Mouse (Mus musculus): ENCODE data around the gene Gm28230. TPM values are rescaled to one million over a fixed set of nuclear protein-coding genes. Genes with fewer than 3 reads are reported as not detected.

Gene Gm28230
- total and polyA plus RNA-seq, 3 experiments: 0.04 to 0.14 TPM; not detected in 1

DNA sequence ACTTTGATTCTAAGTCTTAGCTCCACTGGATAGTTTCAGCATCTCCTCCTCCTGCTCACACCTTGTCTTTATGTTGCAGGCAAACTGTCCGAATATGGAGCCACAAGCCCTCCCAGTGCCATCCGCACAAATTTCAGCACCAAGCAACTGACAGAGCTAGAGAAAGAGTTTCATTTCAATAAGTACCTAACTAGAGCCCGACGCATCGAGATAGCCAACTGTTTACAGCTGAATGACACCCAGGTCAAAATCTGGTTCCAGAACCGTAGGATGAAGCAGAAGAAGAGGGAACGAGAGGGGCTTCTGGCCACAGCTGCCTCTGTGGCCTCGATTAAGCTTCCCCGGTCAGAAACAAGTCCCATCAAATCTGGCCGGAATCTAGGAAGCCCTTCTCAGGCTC is 37.4 kb downstream of the Gm28230 start:
- Histone ChIP-seq H3K36me3 (ENCODE audit: control insufficient read depth, insufficient read depth, low read length) (no peaks in the 10 kb centered on the region), H3K4me3 (no peak overlapping the region), H3K27me3 (ENCODE audit: control insufficient read depth, insufficient read depth, low read length) (peaks cover 20% of the 10 kb centered on the region), H3K27ac (no peak overlapping the region), H3K4me1 (ENCODE audit: control insufficient read depth, insufficient read depth, low read length) (no peaks in the 10 kb centered on the region; the same call in 1 of the 2 replicates), H3K9ac (ENCODE audit: low read depth, low read length) (no peak overlapping the region), H3K79me2 (replicated peaks; ENCODE audit: control insufficient read depth, insufficient read depth, low read length) (no peaks in the 10 kb centered on the region)
- 58% methylated on average over 10 of the region's 10 CpGs for WGBS
- DNase-seq: no peak
- intact Hi-C loops (cut with DNase I): no loop called here
- TF ChIP-seq CTCF (IDR thresholded peaks at IDR 0.05) (no peak), EP300 (IDR thresholded peaks at IDR 0.05; ENCODE audit: insufficient read depth, low read depth, low read length) (no peak), POLR2A (IDR thresholded peaks at IDR 0.05; ENCODE audit: insufficient read depth, low read depth, low read length) (no peak)

DNA sequence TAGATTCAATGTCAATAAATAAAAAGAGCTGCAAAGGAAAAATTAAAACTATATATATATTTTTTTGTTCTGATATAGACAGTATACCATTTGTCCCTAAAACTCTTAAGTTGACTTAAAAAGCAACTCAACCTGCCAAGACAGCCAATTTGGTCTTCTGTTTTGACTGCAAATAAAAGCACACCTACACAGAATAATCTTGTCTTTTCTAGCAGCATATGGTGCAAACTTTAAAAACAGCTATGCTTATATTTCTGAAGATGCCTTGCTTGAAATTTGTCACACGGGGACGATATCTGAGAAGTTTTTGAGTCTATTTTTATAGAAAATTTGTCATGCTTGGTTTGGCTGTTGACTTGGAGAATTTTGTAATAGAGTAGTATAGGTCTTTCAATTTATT is 47.8 kb downstream of the Gm28230 start:
- WGBS: 73% methylated on average over 2 of the region's 2 CpGs
- intact Hi-C loops (cut with DNase I): no loop called here
- Histone ChIP-seq H3K79me2 (replicated peaks; ENCODE audit: control insufficient read depth, insufficient read depth, low read length) (no peaks in the 10 kb centered on the region), H3K27me3 (ENCODE audit: control insufficient read depth, insufficient read depth, low read length) (peaks cover 2% of the 10 kb centered on the region; the same call in 1 of the 2 replicates), H3K9ac (ENCODE audit: low read depth, low read length) (no peak overlapping the region), H3K27ac (no peak overlapping the region), H3K4me1 (ENCODE audit: control insufficient read depth, insufficient read depth, low read length) (no peaks in the 10 kb centered on the region), H3K4me3 (no peak overlapping the region), H3K36me3 (ENCODE audit: control insufficient read depth, insufficient read depth, low read length) (no peaks in the 10 kb centered on the region)
- TF ChIP-seq EP300 (IDR thresholded peaks at IDR 0.05; ENCODE audit: insufficient read depth, low read depth, low read length) (no peak), POLR2A (IDR thresholded peaks at IDR 0.05; ENCODE audit: insufficient read depth, low read depth, low read length) (no peak), CTCF (IDR thresholded peaks at IDR 0.05) (no peak)
- DNase-seq: no peak

- H3K27ac ChIP-seq: no peak overlapping the region
- no peaks in the 10 kb centered on the region for H3K79me2 ChIP-seq (replicated peaks; ENCODE audit: control insufficient read depth, insufficient read depth, low read length)
- H3K27me3 ChIP-seq (ENCODE audit: control insufficient read depth, insufficient read depth, low read length): no peaks in the 10 kb centered on the region; the same call in 1 of the 2 replicates
- no peak overlapping the region for H3K9ac ChIP-seq (ENCODE audit: low read depth, low read length)
- WGBS: 67% methylated on average over 13 of the region's 13 CpGs
- intact Hi-C loops (cut with DNase I): no loop called here
- DNase-seq: no peak
- TF ChIP-seq EP300 (IDR thresholded peaks at IDR 0.05; ENCODE audit: insufficient read depth, low read depth, low read length): no peak
- no peak for TF ChIP-seq POLR2A (IDR thresholded peaks at IDR 0.05; ENCODE audit: insufficient read depth, low read depth, low read length)
- no peak for TF ChIP-seq CTCF (IDR thresholded peaks at IDR 0.05)
- no peaks in the 10 kb centered on the region for H3K4me1 ChIP-seq (ENCODE audit: control insufficient read depth, insufficient read depth, low read length)
- H3K36me3 ChIP-seq (ENCODE audit: control insufficient read depth, insufficient read depth, low read length): no peaks in the 10 kb centered on the region
- no peak overlapping the region for H3K4me3 ChIP-seq
Measured at GRCm38 (mm10) chr2:74777536-74778275, 51.2 kb downstream of the Gm28230 start.

- intact Hi-C loops (cut with DNase I): no loop called here
- H3K9ac ChIP-seq (ENCODE audit: low read depth, low read length): no peak overlapping the region
- DNase-seq: no peak
- H3K4me3 ChIP-seq: no peak overlapping the region
- WGBS: 56% methylated on average over 5 of the region's 5 CpGs
- TF ChIP-seq EP300 (IDR thresholded peaks at IDR 0.05; ENCODE audit: insufficient read depth, low read depth, low read length) (no peak), CTCF (IDR thresholded peaks at IDR 0.05) (no peak), POLR2A (IDR thresholded peaks at IDR 0.05; ENCODE audit: insufficient read depth, low read depth, low read length) (no peak)
- no peaks in the 10 kb centered on the region for H3K36me3 ChIP-seq (ENCODE audit: control insufficient read depth, insufficient read depth, low read length)
- H3K79me2 ChIP-seq (replicated peaks; ENCODE audit: control insufficient read depth, insufficient read depth, low read length): no peaks in the 10 kb centered on the region
- H3K27ac ChIP-seq: no peak overlapping the region
- H3K4me1 ChIP-seq (ENCODE audit: control insufficient read depth, insufficient read depth, low read length): no peaks in the 10 kb centered on the region
- no peaks in the 10 kb centered on the region; the same call in 1 of the 2 replicates for H3K27me3 ChIP-seq (ENCODE audit: control insufficient read depth, insufficient read depth, low read length)
Measured at GRCm38 (mm10) chr2:74781386-74781785, 54.9 kb downstream of the Gm28230 start.

DNA sequence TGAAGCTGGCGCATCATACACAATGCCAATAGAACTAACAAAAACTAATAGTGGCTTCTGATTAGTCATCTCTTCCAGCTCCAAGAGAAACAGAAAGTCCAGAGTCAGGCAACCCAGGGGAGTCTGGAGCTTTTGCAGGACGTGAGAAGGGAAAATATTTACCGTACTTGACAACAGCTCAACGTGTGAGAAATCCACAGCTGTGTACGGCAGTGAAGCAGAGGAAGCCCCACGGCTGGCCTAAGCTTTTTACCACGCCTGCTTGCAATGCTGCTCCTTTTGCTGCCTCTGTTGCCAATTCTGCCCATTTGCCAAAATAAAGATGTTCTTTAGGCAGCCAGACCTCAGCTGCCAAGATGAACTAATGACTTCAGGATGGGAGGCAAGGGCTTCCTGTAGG is 69.0 kb downstream of the Gm28230 start:
- Histone ChIP-seq H3K4me1 (ENCODE audit: control insufficient read depth, insufficient read depth, low read length) (no peaks in the 10 kb centered on the region; the same call in 1 of the 2 replicates), H3K27me3 (ENCODE audit: control insufficient read depth, insufficient read depth, low read length) (no peaks in the 10 kb centered on the region), H3K27ac (no peak overlapping the region), H3K36me3 (ENCODE audit: control insufficient read depth, insufficient read depth, low read length) (no peaks in the 10 kb centered on the region), H3K4me3 (no peak overlapping the region), H3K79me2 (replicated peaks; ENCODE audit: control insufficient read depth, insufficient read depth, low read length) (no peaks in the 10 kb centered on the region), H3K9ac (ENCODE audit: low read depth, low read length) (no peak overlapping the region)
- DNase-seq: peak in 1 of 2 experiments; percentile 19
- WGBS: 31% methylated on average over 7 of the region's 7 CpGs
- intact Hi-C loops (cut with DNase I): no loop called here
- TF ChIP-seq CTCF (IDR thresholded peaks at IDR 0.05) (no peak), EP300 (IDR thresholded peaks at IDR 0.05; ENCODE audit: insufficient read depth, low read depth, low read length) (no peak), POLR2A (IDR thresholded peaks at IDR 0.05; ENCODE audit: insufficient read depth, low read depth, low read length) (no peak)

Small RNA genes lying within 50 kb of the gene (microRNA-seq; reads per million reads assigned to microRNA genes)
- gene Gm44463: 0 reads per million in 2 experiments
- gene Mir10b: 948 to 1,413 reads per million in 2 experiments

Other genes starting within 250 kb of the Gm28230 start
- gene Lnpk, start 147.3 kb upstream of the Gm28230 start, total RNA-seq (2021): 10 to 100 TPM; 21.3 to 21.6 TPM
- gene Lnpk, start 147.3 kb upstream of the Gm28230 start, polyA plus RNA-seq (2012; rRNA removed): 4.5 and 7.1 TPM in 2 replicates
- not detected for gene Evx2, start 67.2 kb upstream of the Gm28230 start, total RNA-seq (2021)
- gene Evx2, start 67.2 kb upstream of the Gm28230 start, polyA plus RNA-seq (2012; rRNA removed): not detected in 2 replicates
- not detected for gene Hoxd13, start 58.4 kb upstream of the Gm28230 start, total RNA-seq (2021)
- not detected in 2 replicates for gene Hoxd13, start 58.4 kb upstream of the Gm28230 start, polyA plus RNA-seq (2012; rRNA removed)
- gene Hoxd12, start 51.7 kb upstream of the Gm28230 start, total RNA-seq (2021): not detected
- gene Hoxd12, start 51.7 kb upstream of the Gm28230 start, polyA plus RNA-seq (2012; rRNA removed): not detected in 2 replicates
- not detected for gene Hoxd11, start 47.2 kb upstream of the Gm28230 start, total RNA-seq (2021)
- gene Hoxd11, start 47.2 kb upstream of the Gm28230 start, polyA plus RNA-seq (2012; rRNA removed): not detected in 2 replicates
- gene Hoxd10, start 34.8 kb upstream of the Gm28230 start, total RNA-seq (2021): not detected
- 0.09 TPM in 1 of 2 replicates, not detected in the other for gene Hoxd10, start 34.8 kb upstream of the Gm28230 start, polyA plus RNA-seq (2012; rRNA removed)
- gene Hoxd9, start 29.0 kb upstream of the Gm28230 start, total RNA-seq (2021): under 1 TPM; 0.16 to 0.29 TPM
- gene Hoxd9, start 29.0 kb upstream of the Gm28230 start, polyA plus RNA-seq (2012; rRNA removed): 0.10 and 0.12 TPM in 2 replicates
- 1 to 10 TPM in 1 of 2 experiments, under 1 TPM in 1; 0.61 to 1.0 TPM for gene Hoxd8, start 22.1 kb upstream of the Gm28230 start, total RNA-seq (2021)
- gene Hoxd8, start 22.1 kb upstream of the Gm28230 start, polyA plus RNA-seq (2012; rRNA removed): 0.59 and 0.61 TPM in 2 replicates
- gene Hoxd3, start 14.8 kb upstream of the Gm28230 start, total RNA-seq (2021): not detected
- 0.06 TPM in 1 of 2 replicates, not detected in the other for gene Hoxd3, start 14.8 kb upstream of the Gm28230 start, polyA plus RNA-seq (2012; rRNA removed)
- under 1 TPM; 0.21 to 0.45 TPM for gene Hoxd4, start 14.8 kb upstream of the Gm28230 start, total RNA-seq (2021)
- gene Hoxd4, start 14.8 kb upstream of the Gm28230 start, polyA plus RNA-seq (2012; rRNA removed): 0.53 and 1.0 TPM in 2 replicates
- gene Hoxd1, start 36.3 kb downstream of the Gm28230 start, total RNA-seq (2021): not detected
- not detected in 2 replicates for gene Hoxd1, start 36.3 kb downstream of the Gm28230 start, polyA plus RNA-seq (2012; rRNA removed)
- 100 to 1,000 TPM; 110 to 114 TPM for gene Mtx2, start 99.1 kb downstream of the Gm28230 start, total RNA-seq (2021)
- gene Mtx2, start 99.1 kb downstream of the Gm28230 start, polyA plus RNA-seq (2012; rRNA removed): 82.9 and 112 TPM in 2 replicates